Mouse (Mus musculus) kidney, postnatal 14 days (tissue): ENCODE results near the gene Gm9376.

Experiments used
- DNase-seq: peaks from one replicate; pipeline ENCODE4 v3.0.0; 2022; ENCODE audit warnings: mixed read lengths

The Gm9376 gene

GRCm38 (mm10) chr14:118282917-118283316 is 16.2 kb downstream of the Gm9376 start:
- peak; percentile 57 for DNase-seq

- DNase-seq, result no peak
Measured at GRCm38 (mm10) chr14:118286096-118286495, 19.3 kb downstream of the Gm9376 start.

GRCm38 (mm10) chr14:118289133-118289532 is 22.4 kb downstream of the Gm9376 start:
- no peak for DNase-seq

GRCm38 (mm10) chr14:118290009-118290408 is 23.2 kb downstream of the Gm9376 start:
- DNase-seq, result no peak

- DNase-seq, result no peak
Measured at GRCm38 (mm10) chr14:118302606-118303005, 35.8 kb downstream of the Gm9376 start.

GRCm38 (mm10) chr14:118304560-118304959 is 37.8 kb downstream of the Gm9376 start:
- DNase-seq, result no peak

GRCm38 (mm10) chr14:118305951-118306350 is 39.2 kb downstream of the Gm9376 start:
- DNase-seq, result peak; percentile 6

- DNase-seq, result no peak
Measured at GRCm38 (mm10) chr14:118307060-118307459, 40.3 kb downstream of the Gm9376 start.

- DNase-seq, result no peak
Measured at GRCm38 (mm10) chr14:118311703-118312102, 44.9 kb downstream of the Gm9376 start.

GRCm38 (mm10) chr14:118312664-118313063 is 45.9 kb downstream of the Gm9376 start:
- DNase-seq, result no peak

GRCm38 (mm10) chr14:118313931-118314330 is 47.2 kb downstream of the Gm9376 start:
- DNase-seq, result no peak

GRCm38 (mm10) chr14:118317260-118317659 is 50.5 kb downstream of the Gm9376 start:
- DNase-seq, result no peak
